Mouse (Mus musculus) ES-E14 (cell line): ENCODE data around the gene Utp3. TPM values are rescaled to one million over a fixed set of nuclear protein-coding genes. Genes with fewer than 3 reads are reported as not detected.

Experiments
- DNase-seq: peaks from one replicate; pipeline ENCODE4 v3.0.0-alpha.2; 2013; ENCODE audit warnings: low read depth, low spot score
- H3K27ac ChIP-seq: 2 replicates; pipeline ENCODE4 v1.5.1; 2012; ENCODE audit warnings: low read depth, mild to moderate bottlenecking, low read length, moderate library complexity, mixed read lengths; ENCODE audit not compliant: poor library complexity, insufficient read depth, severe bottlenecking
- H3K36me3 ChIP-seq: 2 replicates; pipeline ENCODE4 v1.6.1; 2012; ENCODE audit warnings: mild to moderate bottlenecking, low read length, moderate library complexity, mixed read lengths; ENCODE audit not compliant: control insufficient read depth, poor library complexity, insufficient read depth, severe bottlenecking
- H3K4me1 ChIP-seq, 2 experiments: fragments of 150-350 bp in 1 of 2; sonication (generic) in 1 of 2; 2 replicates each; pipeline ENCODE4 v1.6.1; 2012; ENCODE audit warnings: low read length in 2 of 2, mild to moderate bottlenecking in 1 of 2, mixed read lengths in 1 of 2; ENCODE audit not compliant: control insufficient read depth in 2 of 2, insufficient read depth in 2 of 2, poor library complexity in 1 of 2
- H3K4me3 ChIP-seq, 2 experiments: fragments of 150-350 bp in 1 of 2; sonication (generic) in 1 of 2; 2 replicates each; pipeline ENCODE4 v1.5.1; 2012; ENCODE audit warnings: low read length in 2 of 2, low read depth in 1 of 2, mild to moderate bottlenecking in 1 of 2, mixed read lengths in 1 of 2; ENCODE audit not compliant: insufficient read depth in 1 of 2, poor library complexity in 1 of 2, severe bottlenecking in 1 of 2
- H3K9ac ChIP-seq: 2 replicates; pipeline ENCODE4 v1.6.1; 2012; ENCODE audit warnings: low read depth, mild to moderate bottlenecking, low read length, mixed read lengths; ENCODE audit not compliant: poor library complexity, insufficient read depth, severe bottlenecking
- H3K9me3 ChIP-seq: fragments of 150-350 bp; sonication (generic); 2 replicates; pipeline ENCODE4 v1.6.1; 2012; ENCODE audit warnings: low read depth, mild to moderate bottlenecking, low read length; ENCODE audit not compliant: control insufficient read depth, insufficient read depth
- CHD2 ChIP-seq: IDR thresholded peaks from 2 replicates; pipeline ENCODE4 v1.6.1; 2014; ENCODE audit warnings: mild to moderate bottlenecking, low read depth, low read length, inconsistent platforms
- HCFC1 ChIP-seq: IDR thresholded peaks from 2 replicates; pipeline ENCODE4 v1.6.1; 2012; ENCODE audit warnings: low read length, inconsistent platforms, borderline replicate concordance; ENCODE audit not compliant: insufficient read depth
- MAFK ChIP-seq: IDR thresholded peaks from 2 replicates; pipeline ENCODE4 v1.6.1; 2014; ENCODE audit warnings: mild to moderate bottlenecking, low read depth, low read length, inconsistent platforms; ENCODE audit not compliant: insufficient read depth
- ZC3H11A ChIP-seq: IDR thresholded peaks from 2 replicates; pipeline ENCODE4 v1.6.1; 2012; ENCODE audit warnings: low read depth, mild to moderate bottlenecking, inconsistent platforms, low read length, borderline replicate concordance
- ZNF384 ChIP-seq: IDR thresholded peaks from 2 replicates; pipeline ENCODE4 v1.6.1; 2012; ENCODE audit warnings: low read depth, low read length, inconsistent platforms
- in situ Hi-C, 2 experiments: fragments of 600-800 bp; cut with MboI; formaldehyde crosslinking; loops; one replicate each; pipeline ENCODE4 v1.15.1; 2025; ENCODE audit warnings: low sequenced_read_pairs in 2 of 2, inconsistent platforms in 1 of 2; ENCODE audit not compliant: unreplicated experiment in 2 of 2
- total RNA-seq: library from RNA; depleted of rRNA; stranded (reverse); fragments of 300-350 nt; gene quantifications from 2 replicates; pipeline ENCODE4 v1.2.3, GENCODE M21; 2012; rRNA removed

The Utp3 gene
- total RNA-seq, 1 experiment: 71.0 TPM

- Histone ChIP-seq H3K9ac (no peak overlapping the region), H3K4me1 (peaks cover 0 to 5% of the 10 kb centered on the region in 2 experiments; a peak in 2 of 4 replicates), H3K36me3 (no peaks in the 10 kb centered on the region), H3K9me3 (no peaks in the 10 kb centered on the region), H3K27ac (no peak overlapping the region), H3K4me3 (no peak overlapping the region)
- no peak for DNase-seq
- TF ChIP-seq HCFC1: no peak
- TF ChIP-seq ZNF384: no peak
- no peak for TF ChIP-seq MAFK
- TF ChIP-seq ZC3H11A: no peak
- TF ChIP-seq CHD2: no peak
- in situ Hi-C loops: no loop called here
Measured at GRCm38 (mm10) chr5:88602713-88603112, 48.5 kb downstream of the Utp3 start.

- in situ Hi-C loops: no loop called here
- Histone ChIP-seq H3K9me3 (no peaks in the 10 kb centered on the region), H3K4me1 (peaks cover 0 to 5% of the 10 kb centered on the region in 2 experiments; a peak in 2 of 4 replicates), H3K9ac (no peak overlapping the region), H3K4me3 (no peak overlapping the region), H3K36me3 (no peaks in the 10 kb centered on the region), H3K27ac (no peak overlapping the region)
- DNase-seq: no peak
- TF ChIP-seq ZNF384 (no peak), MAFK (no peak), CHD2 (no peak), HCFC1 (no peak)
Measured at GRCm38 (mm10) chr5:88604046-88604445, 49.8 kb downstream of the Utp3 start.

DNA sequence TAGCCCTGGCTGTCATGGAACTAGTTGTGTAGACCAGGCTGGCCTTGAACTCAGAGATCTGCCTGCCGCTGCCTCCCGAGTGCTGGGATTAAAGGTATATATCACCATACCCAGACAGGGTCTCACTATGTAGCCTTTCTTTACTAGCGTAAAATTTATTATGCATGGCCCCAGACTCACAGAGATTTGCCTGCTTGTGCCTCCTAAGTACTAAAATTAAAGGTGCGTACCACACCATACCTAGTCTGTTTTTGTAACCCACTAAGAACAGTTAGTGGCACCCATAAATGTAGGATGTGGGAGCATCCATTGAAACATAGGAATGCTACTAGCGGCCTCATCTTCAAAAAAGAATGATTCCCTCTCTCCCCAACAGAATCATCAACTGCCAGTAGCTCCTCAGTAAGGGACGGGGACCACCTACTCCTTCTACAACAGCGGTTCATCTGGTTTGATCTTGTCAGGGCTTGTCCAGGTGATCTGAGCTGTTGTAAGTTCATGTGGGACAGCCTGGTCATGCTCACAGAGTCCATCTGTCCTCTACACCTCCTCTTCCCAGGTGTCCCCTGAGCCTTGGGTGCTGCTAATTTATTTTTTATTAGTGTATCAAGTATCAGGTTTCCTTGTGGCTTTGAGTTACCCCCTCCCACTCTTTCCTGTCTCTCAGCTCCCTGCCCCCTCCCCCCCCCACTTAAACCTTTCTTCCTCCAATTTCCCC is 50.5 kb downstream of the Utp3 start:
- peak overlapping the region; percentile 47; the same call in 1 of the 2 replicates for H3K27ac ChIP-seq
- no peak for TF ChIP-seq CHD2
- TF ChIP-seq ZNF384: no peak
- no peak for TF ChIP-seq MAFK
- no peak for TF ChIP-seq HCFC1
- H3K9me3 ChIP-seq: no peaks in the 10 kb centered on the region
- in situ Hi-C loops: no loop called here
- DNase-seq: no peak
- H3K4me1 ChIP-seq: peaks cover 0 to 5% of the 10 kb centered on the region in 2 experiments; a peak in 2 of 4 replicates
- H3K4me3 ChIP-seq: no peak overlapping the region
- no peaks in the 10 kb centered on the region for H3K36me3 ChIP-seq
- no peak overlapping the region for H3K9ac ChIP-seq

Other genes starting within 250 kb of the Utp3 start
- not detected in 2 replicates for gene Prol1, start 237.2 kb upstream of the Utp3 start, total RNA-seq
- not detected in 2 replicates for gene Amtn, start 178.4 kb upstream of the Utp3 start, total RNA-seq
- not detected in 2 replicates for gene Ambn, start 98.5 kb upstream of the Utp3 start, total RNA-seq
- not detected in 2 replicates for gene Enam, start 66.5 kb upstream of the Utp3 start, total RNA-seq
- gene Jchain, start 26.6 kb upstream of the Utp3 start, total RNA-seq: 0.42 and 2.2 TPM in 2 replicates
- gene Rufy3, start 10.6 kb downstream of the Utp3 start, total RNA-seq: 10.8 and 15.0 TPM in 2 replicates
- 37.7 and 54.2 TPM in 2 replicates for gene Grsf1, start 121.7 kb downstream of the Utp3 start, total RNA-seq
- gene Mob1b, start 166.4 kb downstream of the Utp3 start, total RNA-seq: 6.5 and 10.9 TPM in 2 replicates
- 11.3 and 18.2 TPM in 2 replicates for gene Dck, start 210.5 kb downstream of the Utp3 start, total RNA-seq